Mouse (Mus musculus) intestine, embryonic 15.5 days (tissue): ENCODE results near the gene Dyrk1a. TPM values are rescaled to one million over a fixed set of nuclear protein-coding genes. Genes with fewer than 3 reads are reported as not detected.

Experiments
- ATAC-seq: fragments of 200-750 bp; cut with Nextera tagmentation; 2 replicates; pipeline ENCODE4 v1.8.0; 2017; ENCODE audit warnings: moderate TSS enrichment, moderate library complexity
- H3K27ac ChIP-seq: fragments of 300-500 bp; sonication (generic); 2 replicates; pipeline ENCODE4 v1.5.1; 2015; ENCODE audit warnings: mild to moderate bottlenecking, inconsistent platforms
- H3K27me3 ChIP-seq: fragments of 300-500 bp; sonication (generic); replicated peaks from 2 replicates; pipeline ENCODE4 v1.6.1; 2015; ENCODE audit warnings: inconsistent platforms
- H3K36me3 ChIP-seq: fragments of 300-500 bp; sonication (generic); 2 replicates; pipeline ENCODE4 v1.6.1; 2015; ENCODE audit warnings: inconsistent platforms
- H3K4me1 ChIP-seq: fragments of 300-500 bp; sonication (generic); replicated peaks from 2 replicates; pipeline ENCODE4 v1.6.1; 2015; ENCODE audit warnings: inconsistent platforms
- H3K4me2 ChIP-seq: fragments of 300-500 bp; sonication (generic); replicated peaks from 2 replicates; pipeline ENCODE4 v1.6.1; 2015; ENCODE audit warnings: mild to moderate bottlenecking, inconsistent platforms
- H3K4me3 ChIP-seq: fragments of 300-500 bp; sonication (generic); replicated peaks from 2 replicates; pipeline ENCODE4 v1.5.1; 2015; ENCODE audit warnings: inconsistent platforms
- H3K9ac ChIP-seq: fragments of 300-500 bp; sonication (generic); 2 replicates; pipeline ENCODE4 v1.6.1; 2015; ENCODE audit warnings: inconsistent platforms
- H3K9me3 ChIP-seq: fragments of 300-500 bp; sonication (generic); 2 replicates; pipeline ENCODE4 v1.6.1; 2016; ENCODE audit warnings: inconsistent platforms
- WGBS: fragments of 180-500 bp; shearing (Covaris S2); methylation state at CpG from one replicate; pipeline ENCODE4 v1.1.7; 2015; 5-methylcytosine and 5-hydroxymethylcytosine counted together
- polyA plus RNA-seq: library from polyadenylated mRNA; unstranded; fragments of >200 nt; fragmentation: Nextera tagmentation; extraction: Ambion mirVana; gene quantifications from 2 replicates; pipeline ENCODE4 v1.2.1, GENCODE M21; 2015

Dyrk1a gene
- polyA plus RNA-seq, 1 experiment from 2014 or later = 8.1 TPM

DNA sequence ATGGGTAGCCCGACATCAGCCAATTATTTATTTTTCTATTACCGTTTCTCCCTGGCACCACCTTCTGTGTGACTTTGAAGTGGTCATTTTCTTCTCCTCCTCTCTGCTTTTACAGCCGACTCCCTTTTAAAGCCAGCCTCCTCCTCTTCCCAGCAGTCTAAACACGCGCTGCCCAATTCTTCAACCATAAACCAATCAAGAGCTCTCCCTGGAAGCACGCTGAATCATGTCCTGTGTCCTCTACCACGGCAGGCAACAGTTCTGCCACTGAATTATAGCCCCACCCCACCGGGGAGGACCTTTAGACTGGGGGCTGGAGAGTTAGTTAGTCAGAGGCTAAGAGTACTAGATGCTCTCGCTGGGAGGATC is 32.7 kb upstream of the Dyrk1a start:
- Histone ChIP-seq H3K4me2 (no peak overlapping the region; the same call in 1 of the 2 replicates), H3K4me1 (peaks cover 6% of the 10 kb centered on the region; the same call in 1 of the 2 replicates), H3K36me3 (no peaks in the 10 kb centered on the region), H3K9ac (no peak overlapping the region), H3K4me3 (no peak overlapping the region), H3K27ac (no peak overlapping the region), H3K9me3 (no peaks in the 10 kb centered on the region), H3K27me3 (no peaks in the 10 kb centered on the region)
- WGBS = 24% methylated on average over 9 of the region's 9 CpGs
- peak; percentile 93 for ATAC-seq

DNA sequence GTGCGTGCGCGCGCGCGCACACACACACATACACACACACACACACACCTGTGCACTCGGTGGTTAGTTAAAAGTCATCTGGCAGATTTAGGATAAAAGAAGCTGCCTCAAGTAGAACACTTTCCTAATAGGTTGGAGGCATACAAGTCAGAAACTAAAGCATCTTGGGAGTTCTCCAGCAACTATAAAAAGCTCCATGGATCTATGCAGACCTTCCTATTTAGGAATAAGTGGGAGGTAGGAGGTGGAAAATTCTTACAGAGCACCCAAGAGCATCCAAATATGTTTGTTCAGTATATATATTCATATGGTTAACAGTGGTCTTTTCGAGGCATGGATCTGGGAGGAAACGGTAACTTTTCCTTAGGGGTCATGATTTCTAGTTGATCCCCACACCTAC is 29.7 kb upstream of the Dyrk1a start:
- WGBS = 93% methylated on average over 9 of the region's 9 CpGs
- H3K36me3 ChIP-seq = no peaks in the 10 kb centered on the region
- H3K9ac ChIP-seq = no peak overlapping the region
- no peak overlapping the region for H3K27ac ChIP-seq
- peaks cover 11% of the 10 kb centered on the region; the same call in 1 of the 2 replicates for H3K4me1 ChIP-seq
- no peaks in the 10 kb centered on the region for H3K27me3 ChIP-seq
- no peak overlapping the region for H3K4me3 ChIP-seq
- ATAC-seq = no peak
- H3K9me3 ChIP-seq = no peaks in the 10 kb centered on the region
- no peak overlapping the region for H3K4me2 ChIP-seq

GRCm38 (mm10) chr16:94542898-94543297 is 26.9 kb upstream of the Dyrk1a start:
- Histone ChIP-seq H3K36me3 (no peaks in the 10 kb centered on the region), H3K9me3 (no peaks in the 10 kb centered on the region), H3K9ac (no peak overlapping the region), H3K4me3 (no peak overlapping the region), H3K27ac (no peak overlapping the region), H3K4me1 (0 out of 2 replicates have a peak, but pooled peaks cover 5% of the 10 kb centered on the region), H3K4me2 (no peak overlapping the region), H3K27me3 (no peaks in the 10 kb centered on the region)
- WGBS = 84% methylated on average over 8 of the region's 8 CpGs
- no peak for ATAC-seq

- peak; percentile 76 for ATAC-seq
- 38% methylated on average over 11 of the region's 11 CpGs for WGBS
- Histone ChIP-seq H3K36me3 (no peaks in the 10 kb centered on the region), H3K9me3 (no peaks in the 10 kb centered on the region), H3K27ac (no peak overlapping the region), H3K4me2 (no peak overlapping the region), H3K4me1 (0 out of 2 replicates have a peak, but pooled peaks cover 5% of the 10 kb centered on the region), H3K4me3 (no peak overlapping the region), H3K9ac (no peak overlapping the region), H3K27me3 (no peaks in the 10 kb centered on the region)
These were observed 25.2 kb upstream of the Dyrk1a start for GRCm38 (mm10) chr16:94544540-94545105.

- Histone ChIP-seq H3K4me2 (no peak overlapping the region), H3K4me1 (0 out of 2 replicates have a peak, but pooled peaks cover 5% of the 10 kb centered on the region), H3K4me3 (no peak overlapping the region), H3K36me3 (no peaks in the 10 kb centered on the region), H3K27ac (no peak overlapping the region), H3K9ac (no peak overlapping the region), H3K9me3 (no peaks in the 10 kb centered on the region), H3K27me3 (no peaks in the 10 kb centered on the region)
- 36% methylated on average over 8 of the region's 8 CpGs for WGBS
- ATAC-seq = peak; percentile 81
These were observed 23.8 kb upstream of the Dyrk1a start for GRCm38 (mm10) chr16:94545781-94546562.

GRCm38 (mm10) chr16:94549813-94550212 is 20.0 kb upstream of the Dyrk1a start:
- Histone ChIP-seq H3K27me3 (no peaks in the 10 kb centered on the region), H3K27ac (no peak overlapping the region)
- 70% methylated on average over 10 of the region's 10 CpGs for WGBS

GRCm38 (mm10) chr16:94551934-94552333 is 17.9 kb upstream of the Dyrk1a start:
- no peaks in the 10 kb centered on the region for H3K4me1 ChIP-seq
- H3K27ac ChIP-seq = no peak overlapping the region
- H3K4me2 ChIP-seq = no peak overlapping the region

More at GRCm38 (mm10) chr16:94549813-94550212, 20.0 kb upstream of the Dyrk1a start:
- Histone ChIP-seq H3K9ac (no peak overlapping the region), H3K4me2 (no peak overlapping the region), H3K4me1 (0 out of 2 replicates have a peak, but pooled peaks cover 3% of the 10 kb centered on the region), H3K4me3 (no peak overlapping the region), H3K36me3 (no peaks in the 10 kb centered on the region), H3K9me3 (no peaks in the 10 kb centered on the region)
- no peak for ATAC-seq

GRCm38 (mm10) chr16:94555346-94555745 is 14.5 kb upstream of the Dyrk1a start:
- Histone ChIP-seq H3K4me3 (no peak overlapping the region), H3K9me3 (no peaks in the 10 kb centered on the region), H3K4me2 (no peak overlapping the region), H3K9ac (no peak overlapping the region), H3K4me1 (no peaks in the 10 kb centered on the region), H3K36me3 (no peaks in the 10 kb centered on the region), H3K27me3 (no peaks in the 10 kb centered on the region), H3K27ac (no peak overlapping the region)
- ATAC-seq = no peak
- WGBS = 74% methylated on average over 7 of the region's 7 CpGs

More at GRCm38 (mm10) chr16:94551934-94552333, 17.9 kb upstream of the Dyrk1a start:
- Histone ChIP-seq H3K4me3 (no peak overlapping the region), H3K27me3 (no peaks in the 10 kb centered on the region), H3K36me3 (no peaks in the 10 kb centered on the region), H3K9me3 (no peaks in the 10 kb centered on the region), H3K9ac (no peak overlapping the region)
- ATAC-seq = no peak

GRCm38 (mm10) chr16:94556228-94556627 is 13.6 kb upstream of the Dyrk1a start:
- Histone ChIP-seq H3K9ac (no peak overlapping the region), H3K27me3 (no peaks in the 10 kb centered on the region), H3K27ac (no peak overlapping the region), H3K4me3 (no peak overlapping the region), H3K4me2 (no peak overlapping the region), H3K36me3 (no peaks in the 10 kb centered on the region), H3K4me1 (no peaks in the 10 kb centered on the region), H3K9me3 (no peaks in the 10 kb centered on the region)
- ATAC-seq = no peak
- WGBS = 82% methylated on average over 5 of the region's 5 CpGs

- Histone ChIP-seq H3K9me3 (no peaks in the 10 kb centered on the region), H3K4me2 (no peak overlapping the region; the same call in 1 of the 2 replicates)
- 36% methylated on average over 7 of the region's 7 CpGs for WGBS
These were observed 10.5 kb upstream of the Dyrk1a start for GRCm38 (mm10) chr16:94559282-94559681.

DNA sequence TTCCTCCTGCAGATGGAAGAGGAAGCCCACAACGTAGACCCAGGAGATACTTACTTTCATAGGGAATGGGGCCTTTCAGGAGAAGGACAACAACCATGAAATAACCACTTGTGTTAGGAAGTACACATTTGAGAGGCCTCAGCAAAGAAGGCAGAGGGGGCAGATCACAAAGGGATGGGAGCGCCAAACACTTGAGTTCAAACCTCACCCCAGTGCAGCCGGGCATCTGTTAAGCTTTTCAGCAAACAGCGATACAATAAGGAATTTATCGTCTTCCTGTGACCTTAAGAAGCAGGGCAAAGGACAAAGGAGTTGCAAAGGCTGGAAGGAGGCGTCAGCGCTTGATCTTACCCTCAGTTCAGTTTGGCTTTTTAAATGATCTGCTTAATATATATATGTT is 10.0 kb upstream of the Dyrk1a start:
- no peak overlapping the region for H3K27ac ChIP-seq
- no peaks in the 10 kb centered on the region for H3K9me3 ChIP-seq
- H3K4me2 ChIP-seq = no peak overlapping the region; the same call in 1 of the 2 replicates
- H3K9ac ChIP-seq = no peak overlapping the region
- 44% methylated on average over 7 of the region's 7 CpGs for WGBS
- no peaks in the 10 kb centered on the region for H3K4me1 ChIP-seq
- H3K27me3 ChIP-seq = no peaks in the 10 kb centered on the region
- no peak overlapping the region for H3K4me3 ChIP-seq
- ATAC-seq = peak; percentile 26; the same call in 1 of the 2 replicates
- H3K36me3 ChIP-seq = no peaks in the 10 kb centered on the region

More at GRCm38 (mm10) chr16:94559282-94559681, 10.5 kb upstream of the Dyrk1a start:
- no peaks in the 10 kb centered on the region for H3K36me3 ChIP-seq
- no peak overlapping the region for H3K27ac ChIP-seq
- no peaks in the 10 kb centered on the region for H3K27me3 ChIP-seq
- H3K4me3 ChIP-seq = no peak overlapping the region
- ATAC-seq = peak; percentile 42; the same call in 1 of the 2 replicates
- H3K9ac ChIP-seq = no peak overlapping the region
- no peaks in the 10 kb centered on the region for H3K4me1 ChIP-seq

- no peak overlapping the region for H3K4me2 ChIP-seq
- 54% methylated on average over 5 of the region's 5 CpGs for WGBS
- H3K9ac ChIP-seq = no peak overlapping the region
- no peak for ATAC-seq
- H3K27ac ChIP-seq = no peak overlapping the region
- no peaks in the 10 kb centered on the region for H3K27me3 ChIP-seq
- H3K36me3 ChIP-seq = no peaks in the 10 kb centered on the region
- H3K9me3 ChIP-seq = no peaks in the 10 kb centered on the region
- no peak overlapping the region for H3K4me3 ChIP-seq
- H3K4me1 ChIP-seq = no peaks in the 10 kb centered on the region
These were observed 9.2 kb upstream of the Dyrk1a start for GRCm38 (mm10) chr16:94560618-94561017.
